Mouse (Mus musculus) left cerebral cortex, postnatal 14 days (tissue): Measurements from ENCODE around the gene Epb41l4b. TPM values are rescaled to one million over a fixed set of nuclear protein-coding genes. Genes with fewer than 3 reads are reported as not detected.

ENCODE experiments used
- DNase-seq, 2 experiments: peaks; one replicate each; pipeline ENCODE4 v3.0.0; 2021 to 2022; ENCODE audit warnings: low spot score in 2 of 2, mixed read lengths in 1 of 2
- intact Hi-C: fragments of 180-260 bp; cut with DNase I; formaldehyde crosslinking; loops from one replicate; pipeline ENCODE4 v1.15.1; 2025
- total RNA-seq, 2 experiments: library from RNA; stranded (reverse); gene quantifications; 2 replicates each; pipeline ENCODE4 v1.2.3; 2021

Gene Epb41l4b
- total RNA-seq, 2 experiments from 2014 or later: 17.9 to 21.3 TPM

- DNase-seq: no peak
- intact Hi-C loops: no loop called here
Observed at GRCm38 (mm10) chr4:57037554-57037953, 105.7 kb downstream of the Epb41l4b start.

GRCm38 (mm10) chr4:57034169-57034568 lies 109.1 kb downstream of the Epb41l4b start:
- no peak for DNase-seq
- intact Hi-C loops: no loop called here

- intact Hi-C loops: no loop called here
- no peak for DNase-seq
Observed at GRCm38 (mm10) chr4:57031440-57031839, 111.8 kb downstream of the Epb41l4b start.

GRCm38 (mm10) chr4:57027954-57028353 lies 115.3 kb downstream of the Epb41l4b start:
- no peak for DNase-seq
- intact Hi-C loops: no loop called here

GRCm38 (mm10) chr4:57023527-57023926 lies 119.7 kb downstream of the Epb41l4b start:
- intact Hi-C loops: no loop called here
- no peak for DNase-seq

- DNase-seq: no peak
- intact Hi-C loops: no loop called here
Observed at GRCm38 (mm10) chr4:57021288-57021687, 121.9 kb downstream of the Epb41l4b start.

- DNase-seq: peak; percentile 57 to 72
- intact Hi-C loops: loop anchor here (5.0 to 10.0 kb wide), 2 partner anchors 125 to 258 kb away; partner anchors contain the start of gene Epb41l4b
Observed at GRCm38 (mm10) chr4:57017229-57017628, 126.0 kb downstream of the Epb41l4b start.

- intact Hi-C loops: loop anchor here (5.0 to 10.0 kb wide), 2 partner anchors 126 to 258 kb away; partner anchors contain the start of gene Epb41l4b
- no peak for DNase-seq
Observed at GRCm38 (mm10) chr4:57016366-57017171, 126.7 kb downstream of the Epb41l4b start.

- intact Hi-C loops: loop anchor here (5.0 to 10.0 kb wide), 2 partner anchors 127 to 260 kb away; partner anchors contain the start of gene Epb41l4b
- DNase-seq: no peak
Observed at GRCm38 (mm10) chr4:57015032-57015431, 128.2 kb downstream of the Epb41l4b start.

- DNase-seq: no peak
- intact Hi-C loops: loop anchor here (10.0 kb wide), 1 partner anchor 263 kb away; no protein-coding TSS in a partner anchor
Observed at GRCm38 (mm10) chr4:57011454-57012046, 131.7 kb downstream of the Epb41l4b start.

GRCm38 (mm10) chr4:57010919-57011318 lies 132.3 kb downstream of the Epb41l4b start:
- intact Hi-C loops: loop anchor here (10.0 kb wide), 1 partner anchor 264 kb away; no protein-coding TSS in a partner anchor
- DNase-seq: peak; percentile 36 to 47

- no peak for DNase-seq
- intact Hi-C loops: loop anchor here (10.0 kb wide), 1 partner anchor 264 kb away; no protein-coding TSS in a partner anchor
Observed at GRCm38 (mm10) chr4:57010425-57010824, 132.8 kb downstream of the Epb41l4b start.

GRCm38 (mm10) chr4:57007717-57008116 lies 135.5 kb downstream of the Epb41l4b start:
- DNase-seq: no peak

GRCm38 (mm10) chr4:57005011-57005410 lies 138.2 kb downstream of the Epb41l4b start:
- DNase-seq: no peak
- intact Hi-C loops: no loop called here

More at GRCm38 (mm10) chr4:57007717-57008116, 135.5 kb downstream of the Epb41l4b start:
- intact Hi-C loops: no loop called here

- intact Hi-C loops: no loop called here
- DNase-seq: no peak
Observed at GRCm38 (mm10) chr4:57003886-57004285, 139.4 kb downstream of the Epb41l4b start.

GRCm38 (mm10) chr4:57002751-57003150 lies 140.5 kb downstream of the Epb41l4b start:
- no peak for DNase-seq
- intact Hi-C loops: no loop called here

GRCm38 (mm10) chr4:57001437-57001836 lies 141.8 kb downstream of the Epb41l4b start:
- intact Hi-C loops: no loop called here
- DNase-seq: no peak

GRCm38 (mm10) chr4:56993331-56993730 lies 149.9 kb downstream of the Epb41l4b start:
- DNase-seq: no peak
- intact Hi-C loops: no loop called here

GRCm38 (mm10) chr4:56991951-56992350 lies 151.3 kb downstream of the Epb41l4b start:
- intact Hi-C loops: no loop called here
- no peak for DNase-seq

GRCm38 (mm10) chr4:56990215-56990584 lies 153.0 kb downstream of the Epb41l4b start, which contains the start of gene Frrs1l:
TSS of gene Frrs1l (minus strand) at chr4:56990391.
- DNase-seq: peak; percentile 49 to 73
- intact Hi-C loops: no loop called here
